Mouse (Mus musculus) hindbrain, embryonic 11.5 days (tissue): ENCODE results near the gene Cdc14b. TPM values are rescaled to one million over a fixed set of nuclear protein-coding genes. Genes with fewer than 3 reads are reported as not detected.
"Not testable (repeated sequence)": the region's sequence is repeated elsewhere in the genome, so short reads cannot be mapped to it uniquely, and the experiment has no call there.

Source experiments
- ATAC-seq: fragments of 200-750 bp; cut with Nextera tagmentation; 2 replicates; pipeline ENCODE4 v1.8.0; 2017; ENCODE audit warnings: mild to moderate bottlenecking, moderate TSS enrichment, moderate library complexity; ENCODE audit not compliant: low FRiP score
- DNase-seq: peaks from one replicate; pipeline ENCODE4 v3.0.0-alpha.2; 2015; ENCODE audit warnings: low spot score
- H3K27ac ChIP-seq: fragments of 300-500 bp; sonication (generic); 2 replicates; pipeline ENCODE4 v1.5.1; 2014; ENCODE audit warnings: mild to moderate bottlenecking, low read depth, low read length
- H3K27me3 ChIP-seq: fragments of 300-500 bp; sonication (generic); 2 replicates; pipeline ENCODE4 v1.6.1; 2014; ENCODE audit warnings: mild to moderate bottlenecking, low read length, moderate library complexity, mixed read lengths; ENCODE audit not compliant: control insufficient read depth, insufficient read depth
- H3K36me3 ChIP-seq: fragments of 300-500 bp; sonication (generic); 2 replicates; pipeline ENCODE4 v1.6.1; 2014; ENCODE audit warnings: mild to moderate bottlenecking, low read length, moderate library complexity, mixed read lengths; ENCODE audit not compliant: control insufficient read depth, insufficient read depth
- H3K4me1 ChIP-seq: fragments of 300-500 bp; sonication (generic); replicated peaks from 2 replicates; pipeline ENCODE4 v1.6.1; 2014; ENCODE audit warnings: low read length, mixed read lengths; ENCODE audit not compliant: control insufficient read depth, insufficient read depth
- H3K4me2 ChIP-seq: fragments of 300-500 bp; sonication (generic); replicated peaks from 2 replicates; pipeline ENCODE4 v1.6.1; 2014; ENCODE audit warnings: mild to moderate bottlenecking, low read depth, low read length
- H3K4me3 ChIP-seq: fragments of 300-500 bp; sonication (generic); 2 replicates; pipeline ENCODE4 v1.5.1; 2014; ENCODE audit warnings: low read depth, low read length
- H3K9ac ChIP-seq: fragments of 300-500 bp; sonication (generic); 2 replicates; pipeline ENCODE4 v1.6.1; 2014; ENCODE audit warnings: low read depth, low read length
- H3K9me3 ChIP-seq: fragments of 300-500 bp; sonication (generic); 2 replicates; pipeline ENCODE4 v1.6.1; 2016; ENCODE audit warnings: low read length; ENCODE audit not compliant: control insufficient read depth
- WGBS: fragments of 180-500 bp; shearing (Covaris S2); extraction: QIAGEN DNeasy Blood & Tissue Kit; methylation state at CpG from one replicate; pipeline ENCODE4 v1.1.7; 2014; 5-methylcytosine and 5-hydroxymethylcytosine counted together
- polyA plus RNA-seq: library from polyadenylated mRNA; unstranded; fragments of >200 nt; fragmentation: Nextera tagmentation; extraction: Ambion mirVana; gene quantifications from 2 replicates; pipeline ENCODE4 v1.2.1, GENCODE M21; 2014

Gene Cdc14b
- polyA plus RNA-seq, 1 experiment from 2014 or later, result 14.9 TPM

DNA sequence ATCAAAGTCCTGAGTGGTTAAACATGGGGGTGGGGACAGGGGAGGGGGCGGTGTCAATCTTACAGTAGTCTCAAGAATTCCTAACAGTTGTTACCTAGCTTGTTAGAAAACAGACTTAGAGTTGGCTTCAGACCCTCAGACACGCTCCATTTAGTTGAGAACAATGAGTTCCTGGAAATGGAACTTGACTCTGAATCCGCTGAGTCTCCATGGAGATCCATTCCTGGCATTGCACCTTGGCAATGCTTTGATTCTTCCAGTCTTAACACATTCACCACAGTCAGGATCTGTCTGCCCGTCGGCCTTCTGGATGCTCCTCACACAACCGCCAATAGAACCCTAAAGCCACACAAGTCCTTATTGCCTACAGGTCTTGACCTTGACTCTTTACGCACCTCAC is 15.2 kb downstream of the Cdc14b start:
- Histone ChIP-seq H3K4me2 (no peak overlapping the region), H3K4me1 (no peaks in the 10 kb centered on the region), H3K27me3 (no peaks in the 10 kb centered on the region), H3K9ac (no peak overlapping the region), H3K27ac (no peak overlapping the region), H3K4me3 (no peak overlapping the region), H3K36me3 (no peaks in the 10 kb centered on the region), H3K9me3 (no peaks in the 10 kb centered on the region)
- 85% methylated on average over 7 of the region's 7 CpGs for WGBS
- DNase-seq (no peak), ATAC-seq (no peak)

DNA sequence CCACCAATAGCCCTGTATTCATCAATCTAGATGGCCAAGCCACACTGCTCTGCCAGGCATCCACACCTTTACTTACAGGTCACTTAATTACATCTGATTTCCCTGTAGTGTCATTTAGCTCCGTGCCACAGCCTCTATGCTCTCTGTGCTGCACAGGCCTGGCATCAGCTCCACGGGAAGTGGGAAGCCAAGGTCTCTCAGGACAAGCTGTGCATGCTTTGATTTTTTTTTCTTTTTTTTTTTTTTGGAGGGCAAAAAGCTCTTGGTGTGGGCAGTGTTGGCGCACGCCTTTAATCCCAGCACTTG is 16.6 kb downstream of the Cdc14b start:
- H3K4me2 ChIP-seq, result no peak overlapping the region
- H3K4me3 ChIP-seq, result no peak overlapping the region
- H3K27ac ChIP-seq, result no peak overlapping the region
- H3K9me3 ChIP-seq, result no peaks in the 10 kb centered on the region
- H3K27me3 ChIP-seq, result no peaks in the 10 kb centered on the region
- H3K9ac ChIP-seq, result no peak overlapping the region
- ATAC-seq (no peak), DNase-seq (no peak)
- WGBS, result 73% methylated on average over 4 of the region's 4 CpGs
- H3K36me3 ChIP-seq, result no peaks in the 10 kb centered on the region
- H3K4me1 ChIP-seq, result no peaks in the 10 kb centered on the region

DNA sequence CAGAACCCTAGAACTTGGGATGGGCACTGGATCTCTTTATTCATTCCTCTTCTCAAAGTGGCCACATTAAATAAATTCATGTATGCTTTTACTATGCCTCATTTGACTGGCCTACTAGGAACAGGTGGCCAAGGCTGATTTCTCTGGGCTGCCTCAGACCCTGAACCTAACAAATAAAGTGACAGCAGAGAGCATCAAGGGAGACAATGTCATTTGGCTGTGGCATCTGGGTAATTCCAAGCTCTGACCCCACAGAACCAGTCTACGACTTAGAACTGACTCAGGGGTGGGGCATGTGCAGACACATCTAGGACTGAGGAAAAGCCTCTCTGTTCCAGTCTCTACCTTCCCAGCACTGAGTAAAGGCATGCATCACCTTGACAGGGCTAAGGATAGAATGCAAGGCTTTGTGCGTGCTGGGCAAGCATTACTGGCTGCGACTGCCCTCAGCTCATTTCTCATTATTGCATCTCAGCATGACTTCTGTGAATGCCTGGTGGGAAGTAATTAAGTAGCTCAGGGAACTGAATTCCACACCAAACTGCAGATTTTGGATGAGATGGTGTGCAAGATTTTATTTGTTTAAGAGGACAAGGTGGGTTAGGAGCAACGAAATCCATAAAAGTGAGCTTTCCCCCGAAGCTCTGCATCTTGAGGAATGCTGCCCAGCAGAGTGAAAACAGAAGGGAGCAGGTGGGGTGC is 17.1 kb downstream of the Cdc14b start:
- no peaks in the 10 kb centered on the region for H3K4me1 ChIP-seq
- H3K36me3 ChIP-seq, result no peaks in the 10 kb centered on the region
- DNase-seq, result no peak
- no peak overlapping the region for H3K27ac ChIP-seq
- peak; percentile 38; the same call in 1 of the 2 replicates for ATAC-seq
- WGBS, result 20% methylated on average over 5 of the region's 5 CpGs
- no peaks in the 10 kb centered on the region for H3K27me3 ChIP-seq
- H3K4me3 ChIP-seq, result no peak overlapping the region
- no peaks in the 10 kb centered on the region for H3K9me3 ChIP-seq
- no peak overlapping the region for H3K9ac ChIP-seq
- no peak overlapping the region for H3K4me2 ChIP-seq

DNA sequence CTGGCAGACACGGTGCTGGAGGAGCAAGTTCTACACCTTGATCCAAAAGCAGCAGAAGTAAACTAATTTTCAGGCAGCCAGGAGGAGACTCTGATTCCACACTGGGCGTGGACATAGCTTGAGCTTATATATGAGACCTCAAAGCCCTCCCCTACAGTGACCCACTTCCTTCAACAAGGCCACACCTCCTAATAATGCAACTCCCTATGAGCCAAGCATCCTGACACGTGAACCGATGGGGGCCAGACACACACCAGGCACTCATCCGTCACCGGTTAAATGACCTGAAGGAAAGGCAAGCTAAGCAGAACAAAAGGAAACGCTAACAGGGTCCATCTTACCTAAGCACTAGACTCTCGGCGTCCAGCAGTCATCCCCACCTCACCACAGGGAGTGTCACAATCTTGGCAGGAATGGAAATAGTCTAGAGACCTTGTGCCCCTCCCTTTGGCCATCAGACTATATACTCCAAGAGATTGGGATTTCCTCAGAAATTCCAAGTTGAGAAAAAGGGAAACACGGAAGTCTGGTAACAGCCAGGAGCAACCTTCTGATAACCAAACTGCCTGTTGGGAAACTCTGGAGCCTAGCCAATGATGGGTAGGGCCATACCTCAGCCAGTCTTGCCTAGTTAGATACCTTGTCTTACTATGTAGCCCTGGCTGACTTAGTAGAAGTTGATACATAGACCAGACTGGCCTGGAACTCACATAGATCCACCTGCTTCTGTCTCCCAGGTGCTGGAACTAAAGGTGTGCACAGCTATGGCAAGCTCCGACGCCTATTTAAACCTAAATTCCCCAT is 17.9 kb downstream of the Cdc14b start:
- 72% methylated on average over 12 of the region's 12 CpGs for WGBS
- H3K27me3 ChIP-seq, result no peaks in the 10 kb centered on the region
- no peaks in the 10 kb centered on the region for H3K9me3 ChIP-seq
- no peak overlapping the region for H3K4me3 ChIP-seq
- no peak overlapping the region for H3K9ac ChIP-seq
- ATAC-seq, result no peak
- H3K27ac ChIP-seq, result no peak overlapping the region
- no peak for DNase-seq
- no peak overlapping the region for H3K4me2 ChIP-seq
- H3K4me1 ChIP-seq, result no peaks in the 10 kb centered on the region
- no peaks in the 10 kb centered on the region for H3K36me3 ChIP-seq

DNA sequence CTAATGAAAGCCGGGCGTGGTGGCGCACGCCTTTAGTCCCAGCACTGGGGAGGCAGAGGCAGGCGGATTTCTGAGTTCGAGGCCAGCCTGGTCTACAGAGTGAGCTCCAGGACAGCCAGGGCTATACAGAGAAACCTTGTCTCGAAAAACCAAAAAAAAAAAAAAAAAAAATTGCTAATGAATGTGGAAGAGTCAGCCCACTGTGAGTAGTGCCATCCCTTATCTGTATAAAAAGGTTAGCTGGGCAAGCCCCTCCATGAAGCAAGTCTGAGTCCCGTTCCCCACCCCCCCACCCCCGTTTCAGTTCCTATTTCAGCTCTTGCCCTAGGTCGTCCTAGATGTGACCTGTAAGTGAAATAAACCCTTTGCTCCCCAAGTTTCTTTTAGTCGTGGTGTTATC is 20.9 kb downstream of the Cdc14b start:
- not testable (repeated sequence) for ATAC-seq, H3K36me3 ChIP-seq

DNA sequence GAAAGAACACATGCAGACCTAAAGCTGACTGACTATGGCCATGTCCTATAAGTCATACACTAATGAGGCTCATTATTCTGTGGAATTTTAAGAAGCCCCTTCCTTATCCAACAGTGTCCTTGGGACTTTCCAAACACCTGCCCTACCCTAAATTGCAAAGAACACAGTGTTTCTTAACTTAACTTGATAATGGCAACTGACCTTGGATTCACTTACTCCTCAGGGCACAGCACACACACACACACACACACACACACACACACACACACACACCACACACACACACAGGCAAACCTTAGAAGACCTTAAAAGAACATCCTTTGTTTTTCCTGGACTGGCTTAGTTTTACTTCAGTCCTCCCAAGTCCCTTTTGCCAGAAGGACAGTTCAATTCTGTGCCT is 21.4 kb downstream of the Cdc14b start:
- Histone ChIP-seq H3K27ac (no peak overlapping the region), H3K4me3 (no peak overlapping the region), H3K4me2 (no peak overlapping the region), H3K36me3 (no peaks in the 10 kb centered on the region), H3K9ac (no peak overlapping the region), H3K27me3 (no peaks in the 10 kb centered on the region), H3K9me3 (no peaks in the 10 kb centered on the region), H3K4me1 (no peaks in the 10 kb centered on the region)
- DNase-seq, result no peak
- no peak for ATAC-seq

More for the DNA sequence above, 20.9 kb downstream of the Cdc14b start:
- not testable (repeated sequence) for H3K4me3 ChIP-seq, H3K4me2 ChIP-seq, H3K9me3 ChIP-seq, DNase-seq, H3K4me1 ChIP-seq, H3K27ac ChIP-seq, H3K27me3 ChIP-seq, H3K9ac ChIP-seq
- WGBS, result 84% methylated on average over 10 of the region's 11 CpGs

DNA sequence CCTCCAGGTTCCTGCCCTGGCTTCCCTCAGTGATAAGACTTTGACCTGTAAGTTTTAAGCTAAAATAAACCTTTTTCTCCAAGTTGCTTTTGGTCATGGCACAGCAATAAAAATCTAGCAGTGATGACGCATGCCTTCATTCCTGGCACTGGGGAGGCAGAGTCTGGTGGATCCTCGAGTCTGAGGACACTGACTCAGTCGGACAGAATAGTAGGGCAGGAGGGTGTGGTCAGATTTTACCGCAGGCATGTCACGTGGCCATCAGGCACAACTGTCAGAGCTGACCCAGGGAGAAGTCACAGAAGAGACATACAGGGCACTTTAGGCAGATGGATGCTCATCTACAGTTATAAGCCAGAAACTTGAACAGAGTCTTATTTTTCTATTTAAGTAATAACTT is 22.9 kb downstream of the Cdc14b start:
- no peak for ATAC-seq
- DNase-seq, result no peak
- no peaks in the 10 kb centered on the region for H3K27me3 ChIP-seq
- no peak overlapping the region for H3K4me2 ChIP-seq
- H3K36me3 ChIP-seq, result no peaks in the 10 kb centered on the region
- 0 out of 2 replicates have a peak, but pooled peaks cover 2% of the 10 kb centered on the region for H3K4me1 ChIP-seq
- no peak overlapping the region for H3K4me3 ChIP-seq
- H3K9ac ChIP-seq, result no peak overlapping the region
- 76% methylated on average over 5 of the region's 5 CpGs for whole genome bisulfite sequencing
- H3K9me3 ChIP-seq, result no peaks in the 10 kb centered on the region
- H3K27ac ChIP-seq, result no peak overlapping the region

DNA sequence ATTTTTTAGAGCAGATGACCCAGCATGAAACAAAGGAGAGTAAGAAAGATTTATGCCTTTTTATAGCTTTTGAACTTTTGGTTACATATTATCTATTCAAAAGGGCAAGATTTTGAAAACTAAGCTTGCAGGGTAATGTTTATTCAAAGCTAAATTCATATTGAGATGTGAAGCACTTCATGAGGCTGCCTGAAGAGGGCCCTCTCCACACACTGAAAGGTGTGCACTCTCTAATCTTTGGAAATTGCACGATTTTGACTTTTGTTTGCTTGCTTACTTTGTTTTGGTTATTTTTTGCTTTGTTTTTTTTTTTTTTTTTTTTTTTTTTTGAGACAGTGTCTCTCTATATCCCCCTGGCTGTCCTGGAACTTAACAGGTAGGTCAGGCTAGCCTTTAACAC is 24.7 kb downstream of the Cdc14b start:
- Histone ChIP-seq H3K9me3 (no peaks in the 10 kb centered on the region), H3K4me3 (no peak overlapping the region), H3K36me3 (no peaks in the 10 kb centered on the region), H3K9ac (no peak overlapping the region), H3K4me1 (0 out of 2 replicates have a peak, but pooled peaks cover 2% of the 10 kb centered on the region), H3K27me3 (no peaks in the 10 kb centered on the region), H3K4me2 (no peak overlapping the region), H3K27ac (no peak overlapping the region)
- ATAC-seq (no peak), DNase-seq (peak; percentile 17)
- WGBS, result 52% methylated on average over 1 of the region's 1 CpGs
